Mouse (Mus musculus) brain, embryonic 18.5 days (tissue): Measurements from ENCODE around the gene Zfp607a.
"Not testable (repeated sequence)": the region's sequence is repeated elsewhere in the genome, so short reads cannot be mapped to it uniquely, and the experiment has no call there.

Experiments
- DNase-seq: peaks from one replicate; pipeline ENCODE4 v3.0.0-alpha.2; 2012; ENCODE audit warnings: low read depth, low spot score

Zfp607a gene

DNA sequence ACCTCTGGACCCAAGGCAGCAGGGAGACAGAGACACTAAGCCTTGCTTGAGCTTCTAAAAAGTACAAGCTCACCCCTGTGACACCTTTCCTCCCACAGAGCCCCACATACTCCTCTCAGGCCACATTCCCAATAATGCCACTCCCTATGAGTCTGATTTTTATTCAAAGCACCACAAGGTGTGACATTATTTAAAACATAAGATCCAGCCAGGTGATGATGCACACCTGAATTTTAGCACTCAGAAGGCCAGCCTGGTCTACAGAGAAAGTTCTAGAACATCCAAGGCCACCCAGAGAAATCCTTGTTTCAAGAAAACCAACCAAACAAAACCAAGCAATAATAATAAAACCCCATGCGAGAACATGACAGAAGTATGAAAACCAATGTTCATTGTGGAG lies at the start of gene Zfp607a:
Gene Zfp607a (plus strand): TSS at position 301 of the 400 bp plus-strand sequence.
- no peak for DNase-seq

DNA sequence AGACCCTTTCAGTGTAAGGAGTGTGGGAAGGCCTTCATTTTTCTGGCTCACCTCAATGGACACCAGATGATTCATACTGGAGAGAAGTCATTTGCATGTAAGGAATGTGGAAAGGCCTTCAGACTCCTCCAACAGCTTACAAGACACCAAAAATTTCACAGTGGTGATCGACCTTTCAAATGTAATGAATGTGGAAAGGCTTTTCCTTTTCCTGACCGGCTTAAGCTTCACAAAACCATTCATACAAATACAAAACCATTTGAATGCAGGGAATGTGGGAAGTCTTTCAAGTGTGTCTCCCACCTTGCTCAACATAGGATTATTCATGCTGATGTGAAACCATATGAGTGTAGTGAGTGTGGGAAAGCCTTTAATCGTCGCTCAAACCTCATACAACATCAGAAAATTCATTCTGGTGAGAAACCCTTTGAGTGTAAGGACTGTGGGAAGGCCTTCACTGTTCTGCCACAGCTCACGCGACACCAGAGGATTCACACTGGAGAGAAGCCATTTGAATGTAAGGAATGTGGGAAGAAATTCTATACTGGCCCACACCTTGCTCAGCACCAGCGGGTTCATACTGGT lies 38.7 kb upstream of the Zfp607a start:
- DNase-seq = no peak

DNA sequence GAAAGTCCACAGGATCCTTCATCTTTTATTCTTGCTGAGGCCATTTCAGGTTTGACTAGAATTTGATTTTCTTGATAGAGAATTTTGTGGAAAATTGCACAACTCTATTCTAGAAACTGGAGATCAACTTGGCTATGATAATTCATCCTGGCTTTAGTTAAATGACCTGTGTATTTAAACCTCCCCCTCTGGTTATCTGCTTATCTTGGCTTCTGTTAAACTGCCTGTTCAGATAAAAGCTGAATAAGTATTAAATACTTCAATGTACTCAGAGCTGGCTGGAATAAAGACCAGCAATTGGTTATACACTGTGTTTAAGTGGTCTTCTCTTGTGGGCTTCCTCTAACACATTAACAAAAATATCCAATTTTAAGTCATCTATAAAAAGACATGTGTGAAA lies 34.7 kb upstream of the Zfp607a start:
- no peak for DNase-seq

DNA sequence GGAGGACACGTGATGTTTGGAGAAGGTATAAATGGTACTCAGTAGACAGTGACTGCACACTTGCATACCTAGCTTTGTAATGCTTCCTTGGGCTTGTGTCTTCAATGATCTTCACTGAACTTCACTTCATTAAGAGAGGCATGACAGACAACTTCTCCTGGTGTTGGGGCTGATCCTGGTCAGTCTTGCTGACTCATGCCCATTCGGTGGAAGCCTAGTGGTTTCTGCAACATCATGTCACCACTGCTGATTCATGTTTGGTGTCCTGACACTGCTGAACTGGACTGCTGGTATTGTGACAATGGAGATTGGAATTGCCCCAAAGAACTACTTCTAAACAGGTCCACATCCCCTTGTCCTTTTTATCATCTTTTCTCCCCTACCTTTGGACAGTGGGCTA lies 23.2 kb upstream of the Zfp607a start:
- no peak for DNase-seq

DNA sequence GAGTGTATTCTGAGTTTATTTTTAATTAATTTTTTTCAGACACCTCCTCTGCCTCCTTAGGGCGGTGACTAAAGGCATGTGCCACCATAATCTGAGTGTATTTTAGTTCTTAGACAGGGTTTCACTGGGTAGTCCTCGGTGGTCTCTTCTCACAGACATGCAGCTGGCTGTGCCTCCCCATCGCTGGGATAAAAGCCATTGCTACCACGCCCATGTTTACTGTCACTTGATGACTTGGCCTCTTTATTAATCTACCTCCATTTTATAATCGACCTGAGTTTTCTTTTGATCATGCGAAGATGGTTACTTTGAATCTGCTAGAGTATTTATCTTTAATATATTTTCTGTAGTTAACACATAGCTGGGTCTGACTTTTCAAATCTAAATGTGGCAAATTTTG lies 19.4 kb upstream of the Zfp607a start:
- DNase-seq = no peak

DNA sequence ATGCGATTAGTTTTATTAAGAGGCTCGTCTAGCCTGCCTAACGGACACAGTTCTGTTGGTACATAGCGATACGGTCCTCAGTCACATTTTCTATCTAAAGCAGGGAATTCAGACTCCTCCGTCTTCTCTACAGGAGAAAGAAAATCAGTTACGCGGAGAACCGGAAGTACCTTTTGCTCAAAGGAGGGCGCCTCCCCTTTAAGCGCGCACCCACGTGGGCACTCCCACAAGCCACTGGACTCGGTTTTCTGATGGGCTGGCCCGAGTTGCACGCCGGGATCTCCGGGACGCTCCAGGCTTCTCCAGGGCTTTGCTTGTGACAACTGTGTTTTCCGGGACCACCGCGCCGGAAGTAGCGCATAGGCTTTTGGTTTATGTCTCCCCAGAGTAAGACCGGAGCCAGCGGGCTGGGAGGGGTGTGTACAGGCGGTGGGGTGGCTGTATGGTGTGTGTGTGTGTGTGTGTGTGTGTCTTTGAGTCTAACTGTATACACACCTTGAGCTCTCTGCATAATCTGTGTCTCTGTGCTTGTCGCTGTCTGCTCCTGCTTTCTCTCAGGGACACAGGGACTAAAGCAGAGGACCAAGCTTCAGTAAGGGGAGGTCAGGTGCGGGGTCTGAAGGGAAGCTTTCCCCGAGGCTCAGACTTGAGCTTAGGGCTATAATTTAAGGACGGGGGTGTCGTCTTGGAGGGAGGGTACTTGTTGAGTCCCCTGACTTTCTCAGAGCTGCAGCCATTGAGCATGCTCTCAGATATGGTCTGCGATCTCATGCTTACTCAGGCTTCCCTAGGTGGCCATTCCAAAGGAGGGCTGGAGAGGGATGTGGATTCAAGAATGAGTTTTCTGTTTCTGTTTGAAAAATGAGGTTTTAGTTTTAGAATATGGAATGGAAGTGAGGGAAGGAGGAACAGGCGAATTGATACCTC lies 18.7 kb upstream of the Zfp607a start, which contains the start of gene Zfp59:
Gene Zfp59 (plus strand): TSS at position 285 of the 927 bp plus-strand sequence.
- DNase-seq = peak; percentile 84

DNA sequence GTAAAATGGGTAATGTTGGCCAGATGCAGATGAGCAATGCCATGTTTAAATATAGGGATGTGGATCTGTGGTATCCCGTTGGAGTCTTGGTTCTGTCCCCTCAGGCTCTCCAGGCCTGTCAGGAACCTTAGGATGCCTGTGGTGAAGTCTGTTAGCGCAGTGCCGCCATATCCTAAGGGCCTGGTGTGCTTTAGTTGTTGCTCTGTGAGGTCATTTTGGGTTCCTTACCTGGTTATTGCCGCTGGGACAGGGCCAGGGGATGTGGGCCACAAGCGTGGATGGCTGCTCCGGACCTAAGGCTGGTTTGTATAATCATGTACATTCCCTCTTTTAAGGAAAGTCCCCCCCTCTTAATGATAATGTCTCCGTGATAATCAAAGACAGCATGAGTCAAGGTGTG lies 17.7 kb upstream of the Zfp607a start:
- no peak for DNase-seq

DNA sequence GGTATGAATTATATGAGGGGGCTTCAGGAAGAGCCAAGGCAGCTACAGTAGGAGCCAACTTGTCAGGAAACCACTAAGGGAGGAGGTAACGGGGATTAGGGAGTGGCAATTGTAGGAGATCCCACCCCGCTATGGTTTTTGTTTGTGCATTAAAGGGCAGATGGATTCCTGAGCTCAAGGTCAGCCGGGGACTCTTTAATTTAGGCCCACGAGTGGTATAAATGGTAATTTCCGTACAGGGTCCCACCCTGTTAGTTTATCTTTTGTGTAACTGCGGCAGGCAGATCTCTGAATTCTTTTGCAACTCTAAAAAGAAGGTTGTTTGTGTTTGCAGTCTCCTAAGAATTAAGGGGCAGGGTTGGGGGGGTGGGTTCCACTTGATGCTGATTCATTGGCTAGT lies 17.2 kb upstream of the Zfp607a start:
- no peak for DNase-seq

DNA sequence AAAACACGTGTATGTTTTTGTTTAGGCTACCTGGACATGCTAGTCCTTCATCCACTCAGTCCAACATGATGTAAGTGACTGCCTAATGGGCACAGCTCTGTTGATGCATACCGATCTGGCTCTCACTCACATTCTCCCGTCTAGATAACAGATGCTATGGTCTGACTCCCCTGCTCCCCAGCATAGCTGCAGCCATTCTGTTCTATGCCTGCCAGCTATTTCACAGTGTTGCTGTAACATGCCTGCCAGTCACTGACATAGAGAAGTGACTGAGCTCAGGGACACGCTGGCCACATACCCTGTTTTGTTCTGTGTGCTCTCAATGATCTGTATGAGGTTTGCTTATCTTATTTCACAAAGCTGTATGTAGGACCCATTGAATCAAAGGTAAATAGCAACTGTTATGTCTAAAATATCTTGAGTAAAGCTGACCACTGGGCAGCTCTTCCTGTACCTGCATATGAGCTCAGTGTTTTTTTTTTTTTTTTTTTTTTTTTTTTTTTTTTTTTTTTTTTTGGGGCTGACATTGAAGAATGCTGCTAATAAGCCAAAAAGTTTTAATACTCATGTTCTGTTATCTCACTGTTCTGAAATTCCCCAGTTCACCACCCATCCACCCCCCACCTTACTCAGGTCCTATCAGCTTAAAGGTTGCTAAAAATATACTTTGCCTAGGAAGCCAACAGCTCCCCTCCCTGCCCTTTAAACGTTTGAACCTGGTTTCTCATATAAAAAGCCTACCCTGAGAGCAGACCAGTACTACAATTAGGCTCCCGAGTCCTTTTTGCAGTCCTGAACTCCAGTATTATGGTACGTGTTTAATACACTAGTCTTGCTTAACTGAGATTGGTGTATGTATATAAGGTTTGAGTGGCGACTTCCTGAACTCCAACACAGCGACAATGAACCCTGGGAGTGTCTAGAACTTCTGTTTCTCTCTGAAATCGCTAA lies 2.2 kb downstream of the Zfp607a start:
- no peak for DNase-seq

DNA sequence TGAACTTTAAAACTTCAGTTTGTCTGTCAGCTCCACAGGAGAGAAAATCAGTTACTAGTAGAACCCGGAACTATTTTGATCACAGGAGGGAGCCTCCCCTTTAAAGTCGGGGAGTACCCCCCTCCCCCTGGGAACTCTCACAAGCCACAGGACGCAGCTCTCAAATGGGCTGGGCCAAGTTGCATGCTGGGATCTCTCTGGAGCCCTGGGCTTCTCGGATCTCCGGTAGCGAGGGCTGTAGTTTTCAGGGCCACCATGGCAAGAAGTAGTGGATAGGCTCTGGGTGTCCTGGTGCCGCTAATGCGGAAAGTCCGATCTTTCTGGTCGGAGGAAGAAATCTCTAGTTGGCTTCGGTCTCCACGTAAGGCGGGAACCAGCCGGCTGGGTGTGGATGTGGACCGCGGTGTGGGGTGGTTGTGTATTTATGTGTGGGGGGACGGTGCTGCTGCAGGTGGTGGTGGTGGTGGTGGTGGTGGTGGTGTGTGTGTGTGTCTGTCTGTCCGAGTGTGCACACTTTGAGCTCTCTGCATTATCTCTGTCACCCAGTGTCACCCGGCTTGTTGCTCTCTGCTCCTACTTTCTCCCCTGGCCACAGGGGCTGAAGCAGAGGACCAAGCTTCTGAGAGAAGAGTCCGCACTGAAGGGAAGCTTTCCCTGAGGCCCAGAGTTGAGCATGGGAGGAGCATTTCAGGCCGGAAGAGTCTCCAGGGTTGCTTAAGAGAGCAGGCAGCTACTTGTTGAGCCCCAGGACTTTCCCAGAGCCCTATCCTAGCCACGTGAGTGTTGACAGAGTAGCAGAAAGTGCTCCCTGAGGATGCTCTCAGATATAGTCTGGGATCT lies 3.3 kb downstream of the Zfp607a start:
- DNase-seq = no peak

DNA sequence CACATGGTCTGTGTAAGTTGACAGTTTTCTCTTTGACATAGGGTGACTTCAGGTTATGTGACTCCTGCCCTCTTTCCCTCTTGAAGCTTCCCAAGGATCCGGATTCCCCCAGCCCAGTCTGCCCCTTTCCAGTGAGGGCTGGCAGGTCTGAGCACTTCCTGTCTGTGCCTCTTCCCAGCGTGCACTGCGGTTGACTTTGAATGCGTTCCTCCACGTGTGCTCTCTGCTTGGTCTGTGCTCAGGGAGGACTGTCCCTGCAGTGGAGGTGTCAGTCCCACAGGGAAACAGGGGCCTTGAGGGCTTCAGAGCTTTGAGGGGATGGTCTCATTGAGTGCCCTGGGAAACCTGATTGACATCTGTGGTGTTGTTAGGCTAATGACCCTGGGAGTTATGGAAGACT lies 5.3 kb downstream of the Zfp607a start:
- not testable (repeated sequence) for DNase-seq

DNA sequence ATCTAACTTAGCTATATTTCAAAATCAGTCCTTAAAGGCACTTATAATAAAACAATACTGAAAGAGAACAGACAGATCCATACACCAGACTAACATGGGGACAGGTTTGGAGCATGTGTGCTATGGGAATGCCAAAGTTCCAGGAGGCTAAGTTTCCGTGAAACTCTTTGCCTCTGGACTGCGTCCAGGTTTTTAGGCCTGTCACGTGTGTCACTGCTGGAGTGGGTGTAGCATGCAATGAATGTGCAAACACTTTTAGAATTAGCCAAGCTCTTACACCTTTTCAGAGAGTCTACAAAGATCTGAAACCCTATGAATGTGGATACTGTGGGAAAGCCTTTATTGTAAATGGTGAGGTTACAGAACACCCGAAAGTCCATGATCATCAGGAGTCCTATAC lies 24.4 kb downstream of the Zfp607a start:
- DNase-seq = no peak

DNA sequence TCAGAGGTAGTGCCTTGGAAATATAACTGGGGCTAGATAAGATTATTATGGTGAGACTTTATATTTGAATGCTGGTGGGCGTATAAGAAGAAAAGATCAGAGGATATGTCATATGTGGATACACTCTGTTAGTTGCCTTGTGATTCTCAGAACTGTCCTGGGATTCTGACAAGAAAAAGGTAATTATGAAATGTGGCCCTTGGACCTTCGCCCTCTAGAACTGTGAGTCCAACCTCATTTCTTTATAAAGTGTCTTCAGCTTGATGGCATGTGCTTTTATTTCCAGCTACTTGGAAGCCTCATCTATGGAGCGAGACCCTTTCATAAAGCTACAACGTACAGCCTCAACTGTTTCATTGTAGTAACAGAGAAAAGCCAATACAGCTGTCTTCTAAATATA lies 43.3 kb downstream of the Zfp607a start:
- no peak for DNase-seq

DNA sequence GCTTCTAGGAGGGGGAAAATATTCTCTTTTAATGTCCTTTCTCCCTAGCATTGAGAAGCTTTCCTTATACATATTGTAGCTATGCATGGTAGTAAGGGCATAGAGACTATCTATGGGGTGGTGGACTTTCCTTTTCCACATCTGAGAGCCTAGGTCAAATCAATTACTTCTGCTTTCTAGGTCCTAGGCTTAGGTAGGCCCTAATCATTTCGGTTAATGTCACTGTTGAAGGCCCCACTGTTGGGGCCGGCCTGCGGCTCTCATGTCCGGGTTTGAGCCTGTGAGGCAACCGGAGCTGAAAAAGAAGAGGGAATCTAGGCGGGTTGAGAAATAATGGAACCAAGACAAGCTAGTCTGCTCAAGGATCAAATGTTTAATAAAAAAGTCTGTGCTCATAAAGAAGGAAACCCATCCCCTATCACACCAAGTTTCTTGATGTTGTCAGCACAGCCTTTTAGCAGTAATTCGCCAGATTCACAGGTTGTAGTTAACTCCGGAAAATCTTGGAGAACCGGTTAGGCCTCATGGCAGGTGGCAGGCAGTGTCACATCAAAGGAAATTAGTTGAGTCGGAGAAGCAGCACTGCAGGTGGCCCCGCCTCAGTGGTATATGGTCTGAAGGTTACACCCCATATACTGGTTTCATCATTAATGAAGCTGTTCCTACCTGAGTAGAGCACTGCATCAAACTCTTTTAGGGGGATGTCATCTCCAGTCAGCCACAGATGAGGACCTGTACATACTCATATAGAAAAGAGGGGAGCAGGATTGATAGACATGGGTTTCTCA lies 47.9 kb downstream of the Zfp607a start:
- no peak for DNase-seq

DNA sequence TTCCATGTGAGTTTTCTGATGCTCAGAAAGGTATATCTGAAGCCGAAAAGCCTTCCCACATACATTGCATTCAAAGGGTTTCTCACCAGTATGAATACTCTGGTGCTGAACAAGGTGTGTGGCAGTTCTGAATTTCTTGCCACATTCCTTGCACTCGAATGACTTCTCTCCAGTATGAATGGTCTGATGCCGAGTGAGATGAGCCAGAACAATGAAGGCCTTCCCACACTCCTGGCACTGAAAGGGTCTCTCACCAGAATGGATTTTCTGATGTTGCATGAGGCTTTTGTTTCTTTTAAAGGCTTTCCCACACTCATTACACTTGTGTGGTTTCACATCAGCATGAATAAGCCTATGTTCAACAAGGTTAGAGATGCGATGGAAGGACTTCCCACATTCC lies 53.6 kb downstream of the Zfp607a start:
- not testable (repeated sequence) for DNase-seq

DNA sequence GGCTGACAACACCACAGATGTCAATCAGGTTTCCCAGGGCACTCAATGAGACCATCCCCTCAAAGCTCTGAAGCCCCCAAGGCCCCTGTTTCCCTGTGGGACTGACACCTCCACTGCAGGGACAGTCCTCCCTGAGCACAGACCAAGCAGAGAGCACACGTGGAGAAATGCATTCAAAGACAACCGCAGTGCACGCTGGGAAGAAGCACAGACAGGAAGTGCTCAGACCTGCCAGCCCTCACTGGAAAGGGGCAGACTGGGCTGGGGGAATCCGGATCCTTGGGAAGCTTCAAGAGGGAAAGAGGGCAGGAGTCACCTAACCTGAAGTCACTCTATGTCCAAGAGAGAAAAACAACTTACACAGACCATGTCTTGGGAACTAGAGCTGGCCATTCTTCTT lies 69.7 kb downstream of the Zfp607a start:
- DNase-seq = not testable (repeated sequence)

DNA sequence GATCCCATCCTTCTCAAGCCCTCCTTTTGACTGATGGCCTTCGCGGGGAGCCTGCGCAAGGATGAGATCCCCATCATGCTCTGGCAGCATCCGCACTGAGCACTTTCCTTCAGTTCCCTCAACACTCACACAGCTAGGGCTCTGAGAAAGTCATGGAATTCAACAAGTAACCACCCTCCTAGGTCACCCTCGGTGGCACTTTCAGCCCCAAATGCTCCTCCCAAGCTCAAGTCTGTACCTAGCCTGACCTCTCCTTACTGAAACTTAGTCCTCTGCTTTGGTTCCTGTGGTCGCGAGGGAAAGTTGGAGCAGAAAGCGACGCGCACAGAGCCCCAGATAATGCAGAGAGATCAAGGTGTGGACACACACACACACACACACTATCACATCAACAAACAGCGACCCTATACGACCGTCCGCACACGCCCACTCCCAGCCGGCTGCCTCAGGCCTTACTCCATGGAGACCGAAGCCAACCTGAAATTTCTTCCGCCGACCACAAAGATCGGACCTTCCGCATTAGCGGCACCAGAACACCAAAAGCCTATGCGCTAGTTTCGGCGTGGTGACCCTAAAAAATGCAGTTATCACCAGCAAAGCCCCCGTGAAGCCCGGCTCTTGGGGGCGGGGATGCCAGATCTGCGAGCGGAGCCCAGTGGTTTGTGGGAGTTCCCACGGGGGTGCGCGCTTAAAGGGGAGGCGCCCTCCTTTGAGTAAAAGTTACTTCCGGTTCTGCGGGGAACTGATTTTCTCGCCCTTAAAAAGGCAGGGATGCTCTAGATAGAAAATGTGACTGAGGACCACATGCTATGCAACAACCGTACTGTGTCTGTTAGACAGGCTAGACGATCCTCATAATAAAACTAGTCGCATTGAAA lies 71.7 kb downstream of the Zfp607a start, which contains the start of gene Zfp974:
Gene Zfp974 (minus strand): TSS at position 643 of the 878 bp plus-strand sequence.
- peak; percentile 62 for DNase-seq
